Mouse (Mus musculus): Measurements from ENCODE around the gene Dusp14. TPM values are rescaled to one million over a fixed set of nuclear protein-coding genes. Genes with fewer than 3 reads are reported as not detected.

The Dusp14 gene
- polyA plus RNA-seq, 1 experiment from 2014 or later: 54.6 TPM

- Histone ChIP-seq H3K4me2 (replicated peaks; ENCODE audit: low read depth, low read length) (no peak overlapping the region), H3K27ac (ENCODE audit: low read length) (no peak overlapping the region), H3K4me1 (ENCODE audit: insufficient read depth, low read length) (no peaks in the 10 kb centered on the region), H3K27me3 (ENCODE audit: insufficient read depth, low read length) (no peaks in the 10 kb centered on the region), H3K36me3 (ENCODE audit: insufficient read depth, low read length) (no peaks in the 10 kb centered on the region), H3K4me3 (ENCODE audit: low read length) (no peak overlapping the region), H3K9me3 (ENCODE audit: low read length) (no peaks in the 10 kb centered on the region), H3K9ac (replicated peaks; ENCODE audit: low read length) (no peak overlapping the region)
- 55% methylated on average over 2 of the region's 2 CpGs for WGBS
- ATAC-seq (ENCODE audit: low FRiP score, low TSS enrichment): no peak
These were observed 11.6 kb downstream of the Dusp14 start for GRCm38 (mm10) chr11:84057418-84057817.

- no peak for ATAC-seq (ENCODE audit: low FRiP score, low TSS enrichment)
- Histone ChIP-seq H3K4me2 (replicated peaks; ENCODE audit: low read depth, low read length) (no peak overlapping the region), H3K9ac (replicated peaks; ENCODE audit: low read length) (no peak overlapping the region), H3K27ac (ENCODE audit: low read length) (no peak overlapping the region), H3K9me3 (ENCODE audit: low read length) (no peaks in the 10 kb centered on the region), H3K4me3 (ENCODE audit: low read length) (no peak overlapping the region), H3K4me1 (ENCODE audit: insufficient read depth, low read length) (no peaks in the 10 kb centered on the region), H3K27me3 (ENCODE audit: insufficient read depth, low read length) (no peaks in the 10 kb centered on the region), H3K36me3 (ENCODE audit: insufficient read depth, low read length) (no peaks in the 10 kb centered on the region)
- 80% methylated on average over 10 of the region's 10 CpGs for WGBS
These were observed 15.4 kb downstream of the Dusp14 start for GRCm38 (mm10) chr11:84053524-84054163.

GRCm38 (mm10) chr11:84053055-84053454, 16.0 kb downstream of the Dusp14 start:
- Histone ChIP-seq H3K4me3 (ENCODE audit: low read length) (no peak overlapping the region), H3K4me1 (ENCODE audit: insufficient read depth, low read length) (no peaks in the 10 kb centered on the region), H3K27me3 (ENCODE audit: insufficient read depth, low read length) (no peaks in the 10 kb centered on the region), H3K36me3 (ENCODE audit: insufficient read depth, low read length) (no peaks in the 10 kb centered on the region), H3K9ac (replicated peaks; ENCODE audit: low read length) (no peak overlapping the region), H3K4me2 (replicated peaks; ENCODE audit: low read depth, low read length) (no peak overlapping the region), H3K9me3 (ENCODE audit: low read length) (no peaks in the 10 kb centered on the region), H3K27ac (ENCODE audit: low read length) (no peak overlapping the region)
- 81% methylated on average over 7 of the region's 7 CpGs for WGBS
- ATAC-seq (ENCODE audit: low FRiP score, low TSS enrichment): no peak

- no peak overlapping the region for H3K27ac ChIP-seq (ENCODE audit: low read length)
- WGBS: 68% methylated on average over 10 of the region's 10 CpGs
- no peak overlapping the region for H3K4me2 ChIP-seq (replicated peaks; ENCODE audit: low read depth, low read length)
- no peaks in the 10 kb centered on the region for H3K9me3 ChIP-seq (ENCODE audit: low read length)
- no peak overlapping the region for H3K4me3 ChIP-seq (ENCODE audit: low read length)
- H3K4me1 ChIP-seq (ENCODE audit: insufficient read depth, low read length): no peaks in the 10 kb centered on the region
- no peaks in the 10 kb centered on the region for H3K27me3 ChIP-seq (ENCODE audit: insufficient read depth, low read length)
- no peak for ATAC-seq (ENCODE audit: low FRiP score, low TSS enrichment)
- H3K36me3 ChIP-seq (ENCODE audit: insufficient read depth, low read length): no peaks in the 10 kb centered on the region
- H3K9ac ChIP-seq (replicated peaks; ENCODE audit: low read length): no peak overlapping the region
These were observed 20.6 kb downstream of the Dusp14 start for GRCm38 (mm10) chr11:84048411-84048810.

- WGBS: 69% methylated on average over 4 of the region's 4 CpGs
- no peak for ATAC-seq (ENCODE audit: low FRiP score, low TSS enrichment)
These were observed 21.8 kb downstream of the Dusp14 start for GRCm38 (mm10) chr11:84047270-84047669.

GRCm38 (mm10) chr11:84044988-84045387, 24.1 kb downstream of the Dusp14 start:
- H3K27ac ChIP-seq (ENCODE audit: low read length): no peak overlapping the region
- H3K9me3 ChIP-seq (ENCODE audit: low read length): no peaks in the 10 kb centered on the region
- WGBS: 27% methylated on average over 1 of the region's 1 CpGs
- no peak overlapping the region for H3K4me3 ChIP-seq (ENCODE audit: low read length)
- no peaks in the 10 kb centered on the region for H3K4me1 ChIP-seq (ENCODE audit: insufficient read depth, low read length)
- ATAC-seq (ENCODE audit: low FRiP score, low TSS enrichment): no peak
- H3K27me3 ChIP-seq (ENCODE audit: insufficient read depth, low read length): no peaks in the 10 kb centered on the region
- no peak overlapping the region for H3K4me2 ChIP-seq (replicated peaks; ENCODE audit: low read depth, low read length)
- H3K36me3 ChIP-seq (ENCODE audit: insufficient read depth, low read length): no peaks in the 10 kb centered on the region; the same call in 1 of the 2 replicates
- no peak overlapping the region for H3K9ac ChIP-seq (replicated peaks; ENCODE audit: low read length)

More at GRCm38 (mm10) chr11:84047270-84047669, 21.8 kb downstream of the Dusp14 start:
- H3K4me3 ChIP-seq (ENCODE audit: low read length): no peak overlapping the region
- H3K9ac ChIP-seq (replicated peaks; ENCODE audit: low read length): no peak overlapping the region
- no peak overlapping the region for H3K4me2 ChIP-seq (replicated peaks; ENCODE audit: low read depth, low read length)
- H3K36me3 ChIP-seq (ENCODE audit: insufficient read depth, low read length): no peaks in the 10 kb centered on the region
- H3K4me1 ChIP-seq (ENCODE audit: insufficient read depth, low read length): no peaks in the 10 kb centered on the region
- H3K9me3 ChIP-seq (ENCODE audit: low read length): no peaks in the 10 kb centered on the region
- no peak overlapping the region for H3K27ac ChIP-seq (ENCODE audit: low read length)
- no peaks in the 10 kb centered on the region for H3K27me3 ChIP-seq (ENCODE audit: insufficient read depth, low read length)

- Histone ChIP-seq H3K27ac (ENCODE audit: low read length) (no peak overlapping the region), H3K4me1 (ENCODE audit: insufficient read depth, low read length) (no peaks in the 10 kb centered on the region)
- 65% methylated on average over 14 of the region's 14 CpGs for WGBS
These were observed 26.0 kb downstream of the Dusp14 start for GRCm38 (mm10) chr11:84042808-84043762.

GRCm38 (mm10) chr11:84040621-84041020, 28.4 kb downstream of the Dusp14 start:
- no peaks in the 10 kb centered on the region for H3K4me1 ChIP-seq (ENCODE audit: insufficient read depth, low read length)
- H3K27me3 ChIP-seq (ENCODE audit: insufficient read depth, low read length): no peaks in the 10 kb centered on the region
- no peaks in the 10 kb centered on the region for H3K9me3 ChIP-seq (ENCODE audit: low read length)
- no peak for ATAC-seq (ENCODE audit: low FRiP score, low TSS enrichment)
- no peak overlapping the region for H3K9ac ChIP-seq (replicated peaks; ENCODE audit: low read length)
- H3K27ac ChIP-seq (ENCODE audit: low read length): no peak overlapping the region
- H3K4me2 ChIP-seq (replicated peaks; ENCODE audit: low read depth, low read length): no peak overlapping the region
- H3K36me3 ChIP-seq (ENCODE audit: insufficient read depth, low read length): no peaks in the 10 kb centered on the region; the same call in 1 of the 2 replicates
- H3K4me3 ChIP-seq (ENCODE audit: low read length): no peak overlapping the region
- 79% methylated on average over 6 of the region's 6 CpGs for WGBS

More at GRCm38 (mm10) chr11:84042808-84043762, 26.0 kb downstream of the Dusp14 start:
- Histone ChIP-seq H3K4me2 (replicated peaks; ENCODE audit: low read depth, low read length) (no peak overlapping the region), H3K9ac (replicated peaks; ENCODE audit: low read length) (no peak overlapping the region), H3K9me3 (ENCODE audit: low read length) (no peaks in the 10 kb centered on the region), H3K36me3 (ENCODE audit: insufficient read depth, low read length) (no peaks in the 10 kb centered on the region; the same call in 1 of the 2 replicates), H3K27me3 (ENCODE audit: insufficient read depth, low read length) (no peaks in the 10 kb centered on the region), H3K4me3 (ENCODE audit: low read length) (no peak overlapping the region)
- no peak for ATAC-seq (ENCODE audit: low FRiP score, low TSS enrichment)

GRCm38 (mm10) chr11:84033671-84034070, 35.4 kb downstream of the Dusp14 start:
- no peaks in the 10 kb centered on the region for H3K27me3 ChIP-seq (ENCODE audit: insufficient read depth, low read length)
- no peaks in the 10 kb centered on the region for H3K36me3 ChIP-seq (ENCODE audit: insufficient read depth, low read length)
- no peak overlapping the region for H3K9ac ChIP-seq (replicated peaks; ENCODE audit: low read length)
- H3K27ac ChIP-seq (ENCODE audit: low read length): no peak overlapping the region
- H3K4me1 ChIP-seq (ENCODE audit: insufficient read depth, low read length): no peaks in the 10 kb centered on the region
- no peak for ATAC-seq (ENCODE audit: low FRiP score, low TSS enrichment)
- no peak overlapping the region for H3K4me3 ChIP-seq (ENCODE audit: low read length)
- WGBS: 86% methylated on average over 5 of the region's 5 CpGs
- no peak overlapping the region for H3K4me2 ChIP-seq (replicated peaks; ENCODE audit: low read depth, low read length)
- no peaks in the 10 kb centered on the region for H3K9me3 ChIP-seq (ENCODE audit: low read length)

- Histone ChIP-seq H3K27me3 (ENCODE audit: insufficient read depth, low read length) (no peaks in the 10 kb centered on the region), H3K4me2 (replicated peaks; ENCODE audit: low read depth, low read length) (no peak overlapping the region), H3K4me1 (ENCODE audit: insufficient read depth, low read length) (no peaks in the 10 kb centered on the region), H3K36me3 (ENCODE audit: insufficient read depth, low read length) (no peaks in the 10 kb centered on the region), H3K4me3 (ENCODE audit: low read length) (no peak overlapping the region), H3K27ac (ENCODE audit: low read length) (no peak overlapping the region), H3K9me3 (ENCODE audit: low read length) (no peaks in the 10 kb centered on the region), H3K9ac (replicated peaks; ENCODE audit: low read length) (no peak overlapping the region)
- ATAC-seq (ENCODE audit: low FRiP score, low TSS enrichment): no peak
- WGBS: 68% methylated on average over 5 of the region's 5 CpGs
These were observed 36.5 kb downstream of the Dusp14 start for GRCm38 (mm10) chr11:84032559-84032958.
